Mouse (Mus musculus): ENCODE measurements around the gene Inpp5k. TPM values are rescaled to one million over a fixed set of nuclear protein-coding genes. Genes with fewer than 3 reads are reported as not detected.

Inpp5k gene
- polyA plus RNA-seq, 1 experiment from 2014 or later, result 55.5 TPM

DNA sequence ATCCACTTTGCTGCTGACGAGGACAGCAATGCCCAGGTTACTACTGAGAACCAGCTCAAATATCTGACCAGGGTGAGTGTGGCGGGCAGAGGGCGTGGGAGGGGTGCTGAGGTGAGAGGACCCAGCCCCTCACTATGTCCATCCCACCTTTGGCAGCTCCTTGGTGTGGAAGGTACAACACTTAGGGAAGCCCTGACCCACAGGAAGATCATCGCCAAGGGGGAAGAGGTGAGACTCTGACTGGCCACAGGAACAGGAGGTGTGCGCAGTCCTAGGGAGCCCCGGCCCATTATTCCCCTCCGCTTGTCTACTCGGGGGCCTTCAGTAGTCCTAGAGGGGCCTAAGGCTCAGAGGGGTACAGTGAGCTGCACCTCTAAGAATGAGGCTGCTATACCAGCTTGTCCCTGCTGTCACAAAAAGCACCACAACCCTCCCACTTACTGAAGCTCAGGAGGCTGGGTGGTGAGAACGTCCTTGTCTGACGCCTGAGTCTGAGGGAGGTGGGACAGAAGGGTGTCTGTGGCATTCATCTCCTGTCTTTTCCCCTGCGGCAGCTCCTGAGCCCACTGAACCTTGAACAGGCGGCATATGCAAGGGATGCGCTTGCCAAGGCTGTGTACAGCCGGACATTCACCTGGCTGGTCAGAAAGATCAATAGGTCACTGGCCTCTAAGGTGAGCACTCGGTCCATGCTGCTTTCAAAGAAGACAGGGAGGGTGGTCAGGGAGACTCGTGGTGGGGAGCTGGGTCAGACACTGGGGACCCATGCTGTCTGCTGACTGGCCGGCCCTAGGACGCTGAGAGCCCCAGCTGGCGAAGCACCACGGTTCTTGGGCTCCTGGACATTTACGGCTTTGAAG, 30.4 kb downstream of the Inpp5k start:
- H3K4me3 ChIP-seq (ENCODE audit: low read depth, low read length), result no peak overlapping the region
- no peak overlapping the region for H3K4me2 ChIP-seq (ENCODE audit: low read length)
- H3K9me3 ChIP-seq (replicated peaks; ENCODE audit: control insufficient read depth, low read length), result no peaks in the 10 kb centered on the region
- WGBS, result 93% methylated on average over 21 of the region's 21 CpGs
- H3K27ac ChIP-seq (ENCODE audit: low read depth, low read length), result no peak overlapping the region
- DNase-seq (ENCODE audit: low spot score) (no peak), ATAC-seq (no peak)
- H3K27me3 ChIP-seq (replicated peaks; ENCODE audit: control insufficient read depth, insufficient read depth, low read length), result no peaks in the 10 kb centered on the region
- no peak overlapping the region for H3K9ac ChIP-seq (ENCODE audit: low read length)
- H3K36me3 ChIP-seq (ENCODE audit: control insufficient read depth, insufficient read depth, low read length), result peaks cover 10% of the 10 kb centered on the region; the same call in 1 of the 2 replicates
- H3K4me1 ChIP-seq (ENCODE audit: control insufficient read depth, insufficient read depth, low read length), result peaks cover 3% of the 10 kb centered on the region; the same call in 1 of the 2 replicates

DNA sequence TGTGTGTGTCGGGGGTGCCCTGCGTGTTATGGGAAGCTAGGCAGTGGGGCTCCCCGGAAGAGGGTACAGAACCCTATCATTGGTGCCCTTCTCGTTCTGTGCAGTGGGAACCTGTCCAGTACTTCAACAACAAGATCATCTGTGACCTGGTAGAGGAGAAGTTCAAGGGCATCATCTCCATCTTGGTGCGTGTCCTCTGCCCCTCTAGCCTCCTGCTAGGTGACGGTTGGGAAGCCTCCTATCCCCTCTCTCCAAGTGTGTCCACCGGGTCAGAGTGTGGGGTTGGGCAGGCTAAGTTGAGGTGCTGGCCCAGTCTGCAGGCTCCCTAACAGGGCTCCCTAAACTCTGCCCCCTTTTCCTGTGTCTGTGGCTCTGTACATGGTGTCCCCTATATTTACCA, 31.3 kb downstream of the Inpp5k start:
- no peak overlapping the region for H3K4me2 ChIP-seq (ENCODE audit: low read length)
- H3K27me3 ChIP-seq (replicated peaks; ENCODE audit: control insufficient read depth, insufficient read depth, low read length), result no peaks in the 10 kb centered on the region
- DNase-seq (ENCODE audit: low spot score), result no peak
- no peak for ATAC-seq
- WGBS, result 92% methylated on average over 7 of the region's 7 CpGs
- H3K27ac ChIP-seq (ENCODE audit: low read depth, low read length), result no peak overlapping the region
- no peaks in the 10 kb centered on the region for H3K4me1 ChIP-seq (ENCODE audit: control insufficient read depth, insufficient read depth, low read length)
- H3K36me3 ChIP-seq (ENCODE audit: control insufficient read depth, insufficient read depth, low read length), result peaks cover 14% of the 10 kb centered on the region; the same call in 1 of the 2 replicates
- no peaks in the 10 kb centered on the region for H3K9me3 ChIP-seq (replicated peaks; ENCODE audit: control insufficient read depth, low read length)
- H3K9ac ChIP-seq (ENCODE audit: low read length), result no peak overlapping the region
- H3K4me3 ChIP-seq (ENCODE audit: low read depth, low read length), result no peak overlapping the region

- no peak overlapping the region for H3K9ac ChIP-seq (ENCODE audit: low read length)
- DNase-seq (ENCODE audit: low spot score), result no peak
- H3K27ac ChIP-seq (ENCODE audit: low read depth, low read length), result no peak overlapping the region
- H3K4me1 ChIP-seq (ENCODE audit: control insufficient read depth, insufficient read depth, low read length), result no peaks in the 10 kb centered on the region
- WGBS, result 96% methylated on average over 6 of the region's 6 CpGs
- H3K27me3 ChIP-seq (replicated peaks; ENCODE audit: control insufficient read depth, insufficient read depth, low read length), result no peaks in the 10 kb centered on the region
- no peak overlapping the region for H3K4me3 ChIP-seq (ENCODE audit: low read depth, low read length)
- ATAC-seq, result no peak
- peaks cover 22% of the 10 kb centered on the region for H3K36me3 ChIP-seq (ENCODE audit: control insufficient read depth, insufficient read depth, low read length)
- H3K9me3 ChIP-seq (replicated peaks; ENCODE audit: control insufficient read depth, low read length), result no peaks in the 10 kb centered on the region
- no peak overlapping the region for H3K4me2 ChIP-seq (ENCODE audit: low read length)
Measured at GRCm38 (mm10) chr11:75666296-75666695, 35.5 kb downstream of the Inpp5k start.

DNA sequence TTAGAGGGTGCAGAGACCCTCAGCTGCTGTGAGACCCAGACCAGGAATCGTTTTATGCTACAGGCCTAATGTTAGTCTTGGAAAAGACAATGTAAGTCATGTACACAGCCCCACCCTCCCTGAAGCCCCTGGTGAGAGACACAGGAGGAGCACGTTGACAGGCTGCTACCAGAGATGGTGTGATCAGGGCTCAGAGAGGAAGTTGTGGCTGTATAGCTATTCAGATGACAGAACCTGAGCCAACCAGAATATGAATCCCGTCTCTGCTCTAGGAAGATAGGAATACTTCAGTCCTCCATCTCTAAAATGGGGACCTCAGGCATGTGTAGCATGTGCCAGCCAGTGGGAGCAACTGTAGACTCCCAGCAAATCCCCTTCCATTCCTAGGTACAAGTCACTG, 37.8 kb downstream of the Inpp5k start:
- no peak for ATAC-seq
- WGBS, result 82% methylated on average over 3 of the region's 3 CpGs
- Histone ChIP-seq H3K4me2 (ENCODE audit: low read length) (no peak overlapping the region), H3K9me3 (replicated peaks; ENCODE audit: control insufficient read depth, low read length) (no peaks in the 10 kb centered on the region), H3K27ac (ENCODE audit: low read depth, low read length) (no peak overlapping the region), H3K4me1 (ENCODE audit: control insufficient read depth, insufficient read depth, low read length) (no peaks in the 10 kb centered on the region), H3K36me3 (ENCODE audit: control insufficient read depth, insufficient read depth, low read length) (peaks cover 32% of the 10 kb centered on the region), H3K27me3 (replicated peaks; ENCODE audit: control insufficient read depth, insufficient read depth, low read length) (no peaks in the 10 kb centered on the region), H3K4me3 (ENCODE audit: low read depth, low read length) (no peak overlapping the region), H3K9ac (ENCODE audit: low read length) (no peak overlapping the region)
- no peak for DNase-seq (ENCODE audit: low spot score)

DNA sequence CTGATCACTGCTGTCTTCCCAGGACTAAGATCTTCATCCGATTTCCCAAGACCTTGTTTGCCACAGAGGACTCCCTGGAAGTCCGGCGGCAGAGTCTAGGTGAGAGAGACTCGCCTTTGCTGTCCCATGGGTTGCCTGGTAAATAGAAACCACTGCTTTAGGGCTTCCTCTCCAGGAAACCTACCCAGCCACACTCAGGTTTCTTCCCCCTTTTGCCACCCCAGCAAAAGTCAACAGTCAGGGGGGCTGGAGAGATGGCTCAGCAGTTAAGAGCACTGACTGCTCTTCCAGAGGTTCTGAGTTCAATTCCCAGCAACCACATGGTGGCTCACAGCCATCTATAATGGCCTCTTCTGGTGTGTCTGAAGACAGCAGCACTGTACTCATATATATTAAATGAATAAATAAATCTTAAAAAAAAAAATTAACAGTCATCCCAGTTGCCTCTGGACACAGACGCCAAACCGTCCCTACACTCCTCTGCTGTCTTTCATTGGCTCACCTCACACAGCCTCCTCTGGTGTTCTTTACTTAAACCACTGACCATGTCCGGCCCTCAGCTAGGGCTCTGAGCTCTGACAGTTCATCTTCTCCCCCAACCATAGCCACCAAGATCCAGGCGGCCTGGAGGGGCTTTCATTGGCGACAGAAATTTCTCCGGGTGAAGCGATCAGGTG, 38.5 kb downstream of the Inpp5k start:
- Histone ChIP-seq H3K27me3 (replicated peaks; ENCODE audit: control insufficient read depth, insufficient read depth, low read length) (no peaks in the 10 kb centered on the region), H3K4me1 (ENCODE audit: control insufficient read depth, insufficient read depth, low read length) (no peaks in the 10 kb centered on the region), H3K9me3 (replicated peaks; ENCODE audit: control insufficient read depth, low read length) (no peaks in the 10 kb centered on the region), H3K9ac (ENCODE audit: low read length) (no peak overlapping the region), H3K27ac (ENCODE audit: low read depth, low read length) (no peak overlapping the region), H3K4me2 (ENCODE audit: low read length) (no peak overlapping the region), H3K4me3 (ENCODE audit: low read depth, low read length) (no peak overlapping the region), H3K36me3 (ENCODE audit: control insufficient read depth, insufficient read depth, low read length) (peaks cover 32% of the 10 kb centered on the region)
- DNase-seq (ENCODE audit: low spot score), result no peak
- no peak for ATAC-seq
- WGBS, result 85% methylated on average over 11 of the region's 11 CpGs

DNA sequence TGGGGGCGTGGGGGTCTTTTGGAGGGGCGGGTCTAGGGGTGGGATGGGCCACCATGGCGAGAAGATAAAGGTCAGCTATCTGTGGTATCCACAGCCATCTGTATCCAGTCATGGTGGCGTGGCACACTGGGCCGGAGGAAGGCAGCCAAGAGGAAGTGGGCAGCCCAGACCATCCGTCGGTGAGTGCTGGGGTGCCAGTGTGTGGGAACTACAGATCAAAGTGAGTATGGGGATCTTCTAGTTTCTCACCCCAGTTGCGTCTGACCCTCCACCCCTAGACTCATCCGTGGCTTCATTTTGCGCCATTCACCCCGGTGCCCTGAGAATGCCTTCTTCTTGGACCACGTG, 39.0 kb downstream of the Inpp5k start:
- no peak for DNase-seq (ENCODE audit: low spot score)
- Histone ChIP-seq H3K4me3 (ENCODE audit: low read depth, low read length) (no peak overlapping the region), H3K27ac (ENCODE audit: low read depth, low read length) (no peak overlapping the region), H3K36me3 (ENCODE audit: control insufficient read depth, insufficient read depth, low read length) (peaks cover 32% of the 10 kb centered on the region), H3K9me3 (replicated peaks; ENCODE audit: control insufficient read depth, low read length) (no peaks in the 10 kb centered on the region), H3K4me2 (ENCODE audit: low read length) (no peak overlapping the region), H3K27me3 (replicated peaks; ENCODE audit: control insufficient read depth, insufficient read depth, low read length) (no peaks in the 10 kb centered on the region), H3K4me1 (ENCODE audit: control insufficient read depth, insufficient read depth, low read length) (no peaks in the 10 kb centered on the region), H3K9ac (ENCODE audit: low read length) (no peak overlapping the region)
- WGBS, result 94% methylated on average over 12 of the region's 12 CpGs
- no peak for ATAC-seq

DNA sequence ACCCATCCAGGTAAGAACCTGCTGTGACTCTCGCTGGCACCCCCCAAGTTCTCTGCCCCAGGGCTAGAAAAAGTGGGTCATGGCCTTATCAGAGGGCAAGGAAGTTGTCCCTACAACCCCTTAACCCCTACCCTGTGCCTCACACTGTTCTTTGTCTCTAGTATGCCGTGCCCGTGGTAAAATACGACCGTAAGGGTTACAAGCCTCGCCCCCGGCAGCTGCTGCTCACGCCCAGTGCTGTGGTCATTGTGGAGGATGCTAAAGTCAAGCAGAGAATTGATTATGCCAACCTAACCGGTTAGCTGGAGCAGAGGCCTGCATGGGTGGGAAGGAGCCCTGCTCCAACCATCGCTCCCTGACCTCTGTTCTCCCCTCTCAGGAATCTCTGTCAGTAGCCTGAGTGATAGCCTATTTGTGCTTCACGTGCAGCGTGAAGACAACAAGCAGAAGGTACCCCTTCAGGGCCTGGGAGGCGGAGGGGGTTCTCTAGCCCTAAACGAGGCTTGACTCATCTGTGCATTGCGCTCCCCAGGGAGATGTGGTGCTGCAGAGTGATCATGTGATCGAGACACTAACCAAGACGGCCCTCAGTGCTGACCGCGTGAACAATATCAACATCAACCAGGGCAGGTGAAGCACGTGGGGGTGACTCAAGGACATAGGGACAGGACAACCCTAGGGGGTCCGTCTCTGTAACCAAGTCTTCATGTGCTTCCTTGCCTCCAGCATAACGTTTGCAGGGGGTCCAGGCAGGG, 40.8 kb downstream of the Inpp5k start:
- H3K4me1 ChIP-seq (ENCODE audit: control insufficient read depth, insufficient read depth, low read length), result no peaks in the 10 kb centered on the region
- H3K4me3 ChIP-seq (ENCODE audit: low read depth, low read length), result no peak overlapping the region
- H3K4me2 ChIP-seq (ENCODE audit: low read length), result no peak overlapping the region
- no peak for DNase-seq (ENCODE audit: low spot score)
- peaks cover 24% of the 10 kb centered on the region for H3K36me3 ChIP-seq (ENCODE audit: control insufficient read depth, insufficient read depth, low read length)
- WGBS, result 91% methylated on average over 22 of the region's 22 CpGs
- no peaks in the 10 kb centered on the region for H3K27me3 ChIP-seq (replicated peaks; ENCODE audit: control insufficient read depth, insufficient read depth, low read length)
- no peak overlapping the region for H3K27ac ChIP-seq (ENCODE audit: low read depth, low read length)
- H3K9ac ChIP-seq (ENCODE audit: low read length), result no peak overlapping the region
- no peaks in the 10 kb centered on the region for H3K9me3 ChIP-seq (replicated peaks; ENCODE audit: control insufficient read depth, low read length)
- ATAC-seq, result no peak

GRCm38 (mm10) chr11:75673411-75673810, 42.6 kb downstream of the Inpp5k start:
- no peak overlapping the region for H3K9ac ChIP-seq (ENCODE audit: low read length)
- H3K4me1 ChIP-seq (ENCODE audit: control insufficient read depth, insufficient read depth, low read length), result no peaks in the 10 kb centered on the region
- no peak overlapping the region for H3K4me2 ChIP-seq (ENCODE audit: low read length)
- H3K4me3 ChIP-seq (ENCODE audit: low read depth, low read length), result no peak overlapping the region
- no peak for DNase-seq (ENCODE audit: low spot score)
- peaks cover 19% of the 10 kb centered on the region for H3K36me3 ChIP-seq (ENCODE audit: control insufficient read depth, insufficient read depth, low read length)
- H3K9me3 ChIP-seq (replicated peaks; ENCODE audit: control insufficient read depth, low read length), result no peaks in the 10 kb centered on the region
- no peak overlapping the region for H3K27ac ChIP-seq (ENCODE audit: low read depth, low read length)
- no peaks in the 10 kb centered on the region for H3K27me3 ChIP-seq (replicated peaks; ENCODE audit: control insufficient read depth, insufficient read depth, low read length)
- WGBS, result 86% methylated on average over 5 of the region's 5 CpGs
- ATAC-seq, result no peak
